Mouse (Mus musculus) embryonic fibroblast, embryonic 13.5 days (primary cell): Measurements from ENCODE around the gene Dcun1d4.

ENCODE experiments used
- CTCF ChIP-seq: IDR thresholded peaks from 2 replicates; pipeline ENCODE4 v1.5.1; 2011; ENCODE audit warnings: mild to moderate bottlenecking, control low read depth, low read length, moderate library complexity, borderline replicate concordance; ENCODE audit not compliant: insufficient read depth
- POLR2A ChIP-seq: IDR thresholded peaks from 2 replicates; pipeline ENCODE4 v1.6.1; 2011; ENCODE audit warnings: low read depth, mild to moderate bottlenecking, control low read depth, low read length, moderate library complexity

DNA sequence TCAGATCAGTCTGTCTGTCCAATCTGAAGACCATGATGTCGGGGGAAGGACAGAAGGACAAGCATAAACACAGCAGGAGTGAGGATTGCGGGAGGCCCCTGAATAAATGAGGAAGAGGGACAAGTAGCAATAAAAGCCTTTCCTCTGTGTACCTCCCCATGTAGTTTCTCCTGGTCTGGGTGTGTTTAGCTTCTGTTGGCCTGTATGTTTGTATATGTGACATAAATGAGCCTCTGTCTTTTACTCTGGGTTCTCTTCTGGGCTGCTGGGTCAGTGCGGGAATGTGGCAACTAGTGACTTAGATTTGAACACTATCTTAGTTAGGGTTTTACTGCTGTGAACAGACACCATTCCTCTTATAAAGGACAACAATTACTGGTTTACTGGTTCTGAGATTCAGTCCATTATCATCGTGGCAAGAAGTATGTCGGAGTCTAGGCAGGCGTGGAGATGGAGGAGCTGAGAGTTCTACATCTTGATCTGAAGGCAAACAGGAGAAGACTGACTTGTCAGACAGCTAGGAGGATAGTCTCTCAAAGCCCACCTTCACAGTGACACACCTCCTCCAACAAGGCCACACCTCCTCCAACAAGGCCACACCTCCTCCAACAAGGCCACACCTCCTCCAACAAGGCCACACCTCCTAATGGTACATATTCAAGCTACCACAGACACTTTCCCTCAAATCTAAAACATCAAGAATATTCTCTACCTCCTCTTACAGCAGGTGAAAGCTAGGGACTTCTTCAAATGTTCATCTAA, 90.8 kb downstream of the Dcun1d4 start:
- TF ChIP-seq POLR2A: no peak
- TF ChIP-seq CTCF: no peak
